Mouse (Mus musculus) cerebellum, adult 2 months (tissue): ENCODE data around the gene Ppp1r12a.

Experiments
- CTCF ChIP-seq: fragments of 200-500 bp; IDR thresholded peaks from 2 replicates; pipeline ENCODE4 v1.5.1; 2011; ENCODE audit warnings: low read depth, mild to moderate bottlenecking, control low read depth, low read length, moderate library complexity, borderline replicate concordance; ENCODE audit not compliant: insufficient read depth
- POLR2A ChIP-seq: fragments of 200-500 bp; IDR thresholded peaks from 2 replicates; pipeline ENCODE4 v1.6.1; 2011; ENCODE audit warnings: low read length, control low read depth, borderline replicate concordance; ENCODE audit not compliant: insufficient read depth

- TF ChIP-seq POLR2A = no peak
- TF ChIP-seq CTCF = no peak
Measured at GRCm38 (mm10) chr10:108140742-108141141, 21.3 kb upstream of the Ppp1r12a start.
